Mouse (Mus musculus) neural tube, embryonic 11.5 days (tissue): Measurements from ENCODE around the gene Rho. TPM values are rescaled to one million over a fixed set of nuclear protein-coding genes. Genes with fewer than 3 reads are reported as not detected.

Experiments used
- ATAC-seq: fragments of 200-750 bp; cut with Nextera tagmentation; 2 replicates; pipeline ENCODE4 v1.8.0; 2017; ENCODE audit warnings: moderate number of reproducible peaks, mild to moderate bottlenecking, moderate TSS enrichment, moderate library complexity; ENCODE audit not compliant: insufficient read depth, low FRiP score, low TSS enrichment
- DNase-seq: peaks from one replicate; pipeline ENCODE4 v3.0.0-alpha.2; 2015; ENCODE audit warnings: low spot score
- H3K27ac ChIP-seq: fragments of 300-500 bp; sonication (generic); 2 replicates; pipeline ENCODE4 v1.5.1; 2014; ENCODE audit warnings: low read depth, mild to moderate bottlenecking, low read length
- H3K27me3 ChIP-seq: fragments of 300-500 bp; sonication (generic); 2 replicates; pipeline ENCODE4 v1.6.1; 2014; ENCODE audit warnings: mild to moderate bottlenecking, low read length, mixed read lengths; ENCODE audit not compliant: control insufficient read depth, insufficient read depth
- H3K36me3 ChIP-seq: fragments of 300-500 bp; sonication (generic); 2 replicates; pipeline ENCODE4 v1.6.1; 2014; ENCODE audit warnings: mild to moderate bottlenecking, low read length, moderate library complexity, mixed read lengths; ENCODE audit not compliant: control insufficient read depth, insufficient read depth
- H3K4me1 ChIP-seq: fragments of 300-500 bp; sonication (generic); 2 replicates; pipeline ENCODE4 v1.6.1; 2014; ENCODE audit warnings: low read length, mixed read lengths; ENCODE audit not compliant: control insufficient read depth, insufficient read depth
- H3K4me2 ChIP-seq: fragments of 300-500 bp; sonication (generic); 2 replicates; pipeline ENCODE4 v1.6.1; 2014; ENCODE audit warnings: low read depth, mild to moderate bottlenecking, moderate library complexity
- H3K4me3 ChIP-seq: fragments of 300-500 bp; sonication (generic); 2 replicates; pipeline ENCODE4 v1.5.1; 2014; ENCODE audit warnings: low read depth, low read length
- H3K9ac ChIP-seq: fragments of 300-500 bp; sonication (generic); 2 replicates; pipeline ENCODE4 v1.6.1; 2014; ENCODE audit warnings: mild to moderate bottlenecking, low read length
- H3K9me3 ChIP-seq: fragments of 300-500 bp; sonication (generic); 2 replicates; pipeline ENCODE4 v1.6.1; 2016; ENCODE audit warnings: low read length; ENCODE audit not compliant: control insufficient read depth
- WGBS: fragments of 180-500 bp; shearing (Covaris S2); extraction: QIAGEN DNeasy Blood & Tissue Kit; methylation state at CpG from one replicate; pipeline ENCODE4 v1.1.7; 2014; 5-methylcytosine and 5-hydroxymethylcytosine counted together
- polyA plus RNA-seq: library from polyadenylated mRNA; unstranded; fragments of >200 nt; fragmentation: Nextera tagmentation; extraction: Ambion mirVana; gene quantifications from 2 replicates; pipeline ENCODE4 v1.2.1, GENCODE M21; 2014

Gene Rho
- polyA plus RNA-seq, 1 experiment from 2014 or later: not detected

DNA sequence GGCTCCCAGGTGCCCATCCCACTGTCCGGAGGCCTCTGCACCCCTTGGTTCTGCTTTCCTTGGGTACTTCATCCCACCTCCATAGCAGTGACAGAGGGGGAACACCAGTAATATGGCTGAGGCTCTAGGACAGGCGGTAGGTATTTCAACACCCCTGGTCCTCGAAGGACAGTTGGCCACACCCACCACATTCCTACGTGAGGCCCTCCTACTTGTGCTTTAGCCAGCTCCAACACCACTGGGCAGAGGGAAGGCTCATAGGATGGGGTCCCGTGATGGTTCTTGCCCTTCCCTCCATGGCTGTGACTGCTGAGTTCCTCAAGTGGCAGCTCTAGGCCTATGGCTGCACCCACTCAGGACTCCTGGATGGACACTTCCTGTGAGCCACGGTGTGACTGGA, 6.7 kb upstream of the Rho start:
- no peak overlapping the region for H3K4me3 ChIP-seq
- no peak overlapping the region for H3K4me2 ChIP-seq
- H3K27me3 ChIP-seq: no peaks in the 10 kb centered on the region
- H3K27ac ChIP-seq: no peak overlapping the region
- no peaks in the 10 kb centered on the region for H3K36me3 ChIP-seq
- ATAC-seq (no peak), DNase-seq (no peak)
- no peak overlapping the region for H3K9ac ChIP-seq
- no peaks in the 10 kb centered on the region for H3K4me1 ChIP-seq
- no peaks in the 10 kb centered on the region for H3K9me3 ChIP-seq
- 51% methylated on average over 6 of the region's 6 CpGs for WGBS

DNA sequence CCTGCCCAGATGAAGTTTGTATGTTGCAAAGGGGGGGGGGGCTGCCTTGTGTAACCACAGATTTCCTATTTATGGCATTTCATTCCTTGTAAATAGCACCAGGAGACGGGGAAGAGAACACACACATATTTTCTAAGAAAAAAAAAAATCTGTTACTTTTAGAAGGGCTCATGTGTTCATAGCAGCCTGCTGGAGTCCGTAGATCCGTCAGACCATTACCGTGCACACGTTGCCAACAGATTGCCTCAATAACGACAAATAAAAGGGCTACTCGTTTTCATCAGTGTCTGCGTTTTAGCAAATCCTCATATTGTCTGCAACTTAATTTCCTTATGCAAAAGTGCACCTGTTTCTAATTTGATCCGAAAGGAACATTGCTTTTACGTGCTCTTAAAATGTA, 5.1 kb upstream of the Rho start:
- H3K4me2 ChIP-seq: no peak overlapping the region
- WGBS: 88% methylated on average over 10 of the region's 10 CpGs
- no peaks in the 10 kb centered on the region for H3K4me1 ChIP-seq
- DNase-seq: no peak
- H3K27ac ChIP-seq: no peak overlapping the region
- H3K4me3 ChIP-seq: no peak overlapping the region
- no peaks in the 10 kb centered on the region for H3K9me3 ChIP-seq
- H3K36me3 ChIP-seq: no peaks in the 10 kb centered on the region
- no peak overlapping the region for H3K9ac ChIP-seq
- H3K27me3 ChIP-seq: no peaks in the 10 kb centered on the region
- ATAC-seq: no peak

DNA sequence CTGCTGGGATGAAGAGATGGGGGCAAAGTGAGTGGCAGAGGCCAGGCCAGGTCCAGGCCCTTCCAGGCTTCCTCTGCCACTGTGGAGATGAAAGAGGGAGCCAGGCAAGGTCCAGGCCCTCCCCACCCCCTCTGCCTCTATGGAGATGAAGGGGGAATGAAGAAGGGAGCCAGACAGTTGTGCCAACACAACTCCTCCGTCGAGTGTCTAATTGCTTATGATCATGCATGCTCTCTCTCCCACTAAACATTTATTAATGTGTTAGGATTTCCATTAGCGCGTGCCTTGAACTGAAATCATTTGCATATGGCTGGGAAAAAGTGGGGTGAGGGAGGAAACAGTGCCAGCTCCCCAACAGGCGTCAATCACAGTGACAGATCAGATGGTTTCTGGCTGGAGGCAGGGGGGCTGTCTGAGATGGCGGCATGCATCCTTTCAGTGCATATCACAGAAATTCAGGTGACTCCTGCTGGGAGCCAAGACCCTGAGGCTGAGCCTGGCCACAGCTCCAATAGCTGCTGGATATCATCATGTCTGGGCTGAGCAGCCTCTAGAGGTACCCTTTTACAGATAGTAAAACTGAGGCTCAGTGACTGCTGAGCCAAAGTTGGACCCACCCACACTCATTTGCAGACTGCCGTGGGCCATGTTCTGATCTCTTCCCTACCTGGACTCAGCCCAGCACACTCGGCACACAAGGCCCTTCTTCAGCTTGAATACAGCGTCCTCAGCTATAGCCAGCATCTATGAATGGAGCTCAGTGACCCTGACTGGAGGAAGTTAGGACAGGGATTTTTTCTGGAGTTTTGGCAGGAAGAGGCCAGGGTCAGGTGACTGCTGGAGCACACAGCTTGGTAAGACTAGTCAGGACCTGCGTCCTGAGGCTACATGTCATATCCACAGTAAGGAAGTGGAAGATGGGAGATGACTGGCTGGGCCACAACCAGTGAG, 4.0 kb upstream of the Rho start:
- WGBS: 80% methylated on average over 10 of the region's 10 CpGs
- Histone ChIP-seq H3K36me3 (no peaks in the 10 kb centered on the region), H3K4me1 (no peaks in the 10 kb centered on the region), H3K9ac (no peak overlapping the region), H3K9me3 (no peaks in the 10 kb centered on the region), H3K4me2 (no peak overlapping the region), H3K27me3 (no peaks in the 10 kb centered on the region), H3K27ac (no peak overlapping the region), H3K4me3 (no peak overlapping the region)
- no peak for DNase-seq
- no peak for ATAC-seq

DNA sequence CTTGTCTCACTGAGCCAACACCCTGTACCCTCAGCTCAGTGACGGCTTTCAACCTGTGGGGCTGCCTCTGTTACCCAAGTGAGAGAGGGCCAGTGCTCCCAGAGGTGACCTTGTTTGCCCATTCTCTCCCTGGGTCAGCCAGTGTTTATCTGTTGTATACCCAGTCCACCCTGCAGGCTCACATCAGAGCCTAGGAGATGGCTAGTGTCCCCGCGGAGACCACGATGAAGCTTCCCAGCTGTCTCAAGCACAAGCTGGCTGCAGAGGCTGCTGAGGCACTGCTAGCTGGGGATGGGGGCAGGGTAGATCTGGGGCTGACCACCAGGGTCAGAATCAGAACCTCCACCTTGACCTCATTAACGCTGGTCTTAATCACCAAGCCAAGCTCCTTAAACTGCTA, 1.5 kb upstream of the Rho start:
- Histone ChIP-seq H3K9me3 (no peaks in the 10 kb centered on the region), H3K4me1 (no peaks in the 10 kb centered on the region), H3K4me2 (no peak overlapping the region), H3K9ac (no peak overlapping the region), H3K4me3 (no peak overlapping the region), H3K27me3 (no peaks in the 10 kb centered on the region), H3K36me3 (no peaks in the 10 kb centered on the region), H3K27ac (no peak overlapping the region)
- DNase-seq (no peak), ATAC-seq (no peak)
- whole genome bisulfite sequencing: 72% methylated on average over 5 of the region's 5 CpGs

DNA sequence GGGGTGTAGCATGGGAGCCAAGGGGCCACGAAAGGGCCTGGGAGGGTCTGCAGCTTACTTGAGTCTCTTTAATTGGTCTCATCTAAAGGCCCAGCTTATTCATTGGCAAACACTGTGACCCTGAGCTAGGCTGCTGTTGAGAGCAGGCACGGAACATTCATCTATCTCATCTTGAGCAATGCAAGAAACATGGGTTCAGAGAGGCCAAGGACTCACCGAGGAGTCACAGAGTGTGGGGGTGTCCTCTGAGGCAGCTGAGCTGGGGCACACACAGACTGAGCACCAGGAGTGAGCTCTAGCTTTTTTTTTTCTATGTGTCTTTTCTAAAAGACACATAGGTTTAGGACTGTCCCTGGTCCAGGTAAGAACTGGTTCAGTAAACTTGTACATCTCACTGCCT, 843 bp downstream of the Rho start:
- ATAC-seq (no peak), DNase-seq (no peak)
- WGBS: 88% methylated on average over 3 of the region's 3 CpGs
- Histone ChIP-seq H3K4me2 (no peak overlapping the region), H3K27me3 (no peaks in the 10 kb centered on the region), H3K4me1 (no peaks in the 10 kb centered on the region), H3K36me3 (no peaks in the 10 kb centered on the region), H3K9ac (no peak overlapping the region), H3K27ac (no peak overlapping the region), H3K9me3 (no peaks in the 10 kb centered on the region), H3K4me3 (no peak overlapping the region)

DNA sequence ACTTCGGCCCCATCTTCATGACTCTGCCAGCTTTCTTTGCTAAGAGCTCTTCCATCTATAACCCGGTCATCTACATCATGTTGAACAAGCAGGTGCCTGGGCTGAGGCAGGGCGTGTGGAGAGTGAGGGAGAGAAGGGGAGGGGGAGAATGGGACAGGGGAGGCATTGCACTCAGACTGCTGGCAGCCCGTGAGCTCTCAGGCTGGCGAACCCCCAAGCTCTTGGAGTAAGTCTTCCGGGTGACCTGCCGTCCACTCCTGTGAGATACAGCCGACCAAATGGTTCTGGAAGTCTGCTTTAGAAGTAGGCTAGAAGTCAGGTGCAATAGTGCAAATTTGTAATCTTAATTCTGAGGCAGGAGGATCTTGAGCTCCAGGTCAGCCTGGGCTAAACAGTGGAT, 4.0 kb downstream of the Rho start:
- Histone ChIP-seq H3K9ac (no peak overlapping the region), H3K36me3 (no peaks in the 10 kb centered on the region), H3K27me3 (no peaks in the 10 kb centered on the region), H3K4me3 (no peak overlapping the region), H3K27ac (no peak overlapping the region), H3K4me2 (no peak overlapping the region), H3K4me1 (no peaks in the 10 kb centered on the region), H3K9me3 (no peaks in the 10 kb centered on the region)
- ATAC-seq (no peak), DNase-seq (no peak)
- 80% methylated on average over 8 of the region's 8 CpGs for WGBS

DNA sequence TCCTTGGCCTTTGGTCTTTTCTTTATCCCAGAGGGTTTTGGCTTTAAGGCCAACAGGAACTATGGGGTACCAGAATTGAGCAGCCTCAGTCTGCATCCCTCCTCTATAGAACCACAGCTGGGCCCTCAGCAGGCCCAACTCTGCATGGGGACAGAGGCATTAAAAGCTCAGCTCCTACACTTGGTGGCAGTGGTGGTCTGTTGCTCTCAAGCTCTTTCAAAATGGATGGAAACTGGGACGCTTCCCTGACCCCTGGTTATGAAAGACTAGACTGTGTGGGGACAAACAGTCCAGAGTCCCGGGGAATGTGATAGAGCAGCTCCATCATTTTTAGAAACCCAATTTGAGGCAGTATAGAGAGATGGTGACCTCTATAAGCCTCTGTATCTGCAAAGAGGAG, 6.5 kb downstream of the Rho start:
- Histone ChIP-seq H3K36me3 (no peaks in the 10 kb centered on the region), H3K4me1 (no peaks in the 10 kb centered on the region), H3K4me3 (no peak overlapping the region), H3K9me3 (no peaks in the 10 kb centered on the region), H3K9ac (no peak overlapping the region), H3K4me2 (no peak overlapping the region), H3K27ac (no peak overlapping the region), H3K27me3 (no peaks in the 10 kb centered on the region)
- WGBS: 92% methylated on average over 2 of the region's 2 CpGs
- no peak for ATAC-seq
- DNase-seq: no peak

DNA sequence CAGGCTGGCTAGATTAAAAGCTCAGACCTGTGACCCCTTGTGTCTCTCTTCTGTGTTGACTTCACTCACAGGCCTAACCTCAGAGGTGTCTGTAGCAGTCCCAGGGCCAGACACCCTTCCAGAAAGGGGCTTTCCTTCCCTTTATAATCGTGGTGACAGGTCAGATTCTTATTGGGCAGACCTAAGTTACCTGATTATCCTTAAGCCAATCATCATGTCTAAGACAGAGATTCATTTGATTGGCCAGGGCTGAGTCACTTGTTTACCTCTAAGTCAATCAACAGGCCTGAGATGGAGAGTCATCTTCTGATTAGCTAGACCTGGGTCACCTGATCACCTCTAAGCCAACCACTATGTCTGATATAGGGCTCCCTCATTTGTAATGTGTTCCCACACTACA, 7.2 kb downstream of the Rho start:
- Histone ChIP-seq H3K4me2 (no peak overlapping the region), H3K27me3 (no peaks in the 10 kb centered on the region), H3K4me3 (no peak overlapping the region), H3K36me3 (no peaks in the 10 kb centered on the region), H3K9ac (no peak overlapping the region), H3K27ac (no peak overlapping the region), H3K9me3 (no peaks in the 10 kb centered on the region), H3K4me1 (no peaks in the 10 kb centered on the region)
- 59% methylated on average over 1 of the region's 1 CpGs for WGBS
- no peak for DNase-seq
- ATAC-seq: no peak

DNA sequence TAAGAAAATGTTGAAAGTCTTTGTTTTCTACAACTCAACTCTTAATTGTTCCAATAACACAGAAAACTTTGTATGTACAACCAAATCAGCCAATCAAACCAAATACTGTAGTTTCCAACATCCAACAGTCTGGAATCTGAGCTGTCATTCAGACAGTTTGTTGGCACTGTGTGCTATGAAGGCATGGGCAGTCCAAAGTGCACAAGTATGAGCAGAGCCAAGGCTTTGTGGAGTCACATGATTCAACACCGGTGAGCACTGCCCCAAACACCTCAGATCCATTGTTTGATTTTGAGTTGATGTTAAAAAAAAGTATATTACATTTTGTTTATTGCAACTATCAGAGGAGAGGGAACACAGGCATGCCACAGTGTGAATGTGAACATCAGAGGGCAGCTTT, 9.1 kb downstream of the Rho start:
- Histone ChIP-seq H3K4me2 (no peak overlapping the region), H3K4me1 (no peaks in the 10 kb centered on the region), H3K9me3 (no peaks in the 10 kb centered on the region), H3K4me3 (no peak overlapping the region), H3K27ac (no peak overlapping the region), H3K27me3 (no peaks in the 10 kb centered on the region), H3K36me3 (no peaks in the 10 kb centered on the region), H3K9ac (no peak overlapping the region)
- ATAC-seq (no peak), DNase-seq (no peak)
- 97% methylated on average over 1 of the region's 1 CpGs for WGBS
